Mouse (Mus musculus) testis, adult 2 months (tissue): Measurements from ENCODE around the gene Mup5.
"Not testable (repeated sequence)": the region's sequence is repeated elsewhere in the genome, so short reads cannot be mapped to it uniquely, and the experiment has no call there.

ENCODE experiments used
- CTCF ChIP-seq: fragments of 200-500 bp; IDR thresholded peaks from 2 replicates; pipeline ENCODE4 v1.5.1; 2012; ENCODE audit warnings: low read depth, mild to moderate bottlenecking, inconsistent platforms, low read length, moderate library complexity; ENCODE audit not compliant: control insufficient read depth, insufficient read depth, insufficient replicate concordance
- POLR2A ChIP-seq: fragments of 200-500 bp; IDR thresholded peaks from 2 replicates; pipeline ENCODE4 v1.6.1; 2012; ENCODE audit warnings: low read depth, mild to moderate bottlenecking, inconsistent platforms, low read length, moderate library complexity; ENCODE audit not compliant: control insufficient read depth

DNA sequence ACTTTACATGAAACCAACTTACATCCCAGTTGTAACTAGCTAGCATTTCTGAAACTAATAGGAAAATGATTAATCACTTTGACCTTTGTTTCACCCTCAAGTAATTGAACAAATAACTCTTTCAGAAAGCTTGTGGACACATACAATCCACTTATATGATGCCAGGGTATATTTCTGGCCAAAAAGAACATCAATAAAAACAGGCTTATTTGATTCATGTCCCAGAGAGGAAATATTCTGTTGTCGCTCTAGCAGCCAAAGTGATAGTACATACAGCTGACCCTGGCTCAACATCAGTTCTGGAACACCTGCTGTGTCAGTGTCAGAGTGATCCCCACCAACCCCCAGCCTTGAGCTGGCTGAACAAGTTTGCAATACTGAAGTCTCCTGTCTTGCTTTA is 50.8 kb downstream of the Mup5 start:
- not testable (repeated sequence) for TF ChIP-seq POLR2A, CTCF
